Mouse (Mus musculus) embryo, embryonic 11 days (tissue): ENCODE results near the gene Jmjd6.

Experiments used
- DNase-seq: peaks from one replicate; pipeline ENCODE4 v3.0.0-alpha.2; 2015

The Jmjd6 gene

DNA sequence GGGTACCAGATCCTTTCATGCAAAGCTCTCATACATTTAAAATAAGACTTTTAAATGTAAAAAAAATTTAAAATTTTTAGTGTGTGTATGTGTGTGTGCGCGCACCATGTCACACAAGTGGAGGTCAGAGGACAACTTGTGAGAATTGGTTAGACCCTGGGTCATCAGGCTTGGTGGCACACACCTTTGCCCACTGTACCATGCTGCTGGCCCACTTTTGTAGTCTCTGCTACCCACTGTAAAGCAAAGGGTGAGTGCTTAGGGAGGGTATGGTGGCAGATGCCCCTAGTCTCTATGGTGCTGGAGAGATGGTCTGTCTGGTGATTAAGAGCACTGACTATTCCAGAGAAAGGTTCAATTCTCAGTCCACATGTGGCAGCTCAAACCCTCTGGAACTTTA is 20.0 kb downstream of the Jmjd6 start:
- no peak for DNase-seq

DNA sequence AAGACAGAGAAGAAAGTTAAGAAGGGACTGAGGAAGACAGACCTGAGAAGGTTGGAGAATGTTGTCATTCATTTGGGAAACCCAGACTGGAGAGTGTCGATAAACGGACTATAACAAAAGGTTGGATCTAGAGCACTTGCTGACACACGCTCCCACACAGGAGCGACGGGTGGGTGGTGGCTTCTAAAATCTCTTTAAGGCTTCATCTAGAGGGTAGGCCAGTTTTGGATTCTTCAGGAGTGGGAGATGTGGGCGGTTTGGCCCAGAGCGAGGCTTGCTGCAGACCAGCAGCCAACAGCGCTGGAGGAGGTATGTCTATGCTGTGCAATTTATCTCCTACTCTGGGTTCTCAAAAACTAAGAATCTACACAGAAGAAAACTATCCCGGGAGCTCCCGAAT is 20.6 kb downstream of the Jmjd6 start:
- no peak for DNase-seq

GRCm38 (mm10) chr11:116822215-116822614 is 21.0 kb downstream of the Jmjd6 start:
- DNase-seq = no peak

GRCm38 (mm10) chr11:116821057-116821940 is 21.9 kb downstream of the Jmjd6 start:
- DNase-seq = no peak

DNA sequence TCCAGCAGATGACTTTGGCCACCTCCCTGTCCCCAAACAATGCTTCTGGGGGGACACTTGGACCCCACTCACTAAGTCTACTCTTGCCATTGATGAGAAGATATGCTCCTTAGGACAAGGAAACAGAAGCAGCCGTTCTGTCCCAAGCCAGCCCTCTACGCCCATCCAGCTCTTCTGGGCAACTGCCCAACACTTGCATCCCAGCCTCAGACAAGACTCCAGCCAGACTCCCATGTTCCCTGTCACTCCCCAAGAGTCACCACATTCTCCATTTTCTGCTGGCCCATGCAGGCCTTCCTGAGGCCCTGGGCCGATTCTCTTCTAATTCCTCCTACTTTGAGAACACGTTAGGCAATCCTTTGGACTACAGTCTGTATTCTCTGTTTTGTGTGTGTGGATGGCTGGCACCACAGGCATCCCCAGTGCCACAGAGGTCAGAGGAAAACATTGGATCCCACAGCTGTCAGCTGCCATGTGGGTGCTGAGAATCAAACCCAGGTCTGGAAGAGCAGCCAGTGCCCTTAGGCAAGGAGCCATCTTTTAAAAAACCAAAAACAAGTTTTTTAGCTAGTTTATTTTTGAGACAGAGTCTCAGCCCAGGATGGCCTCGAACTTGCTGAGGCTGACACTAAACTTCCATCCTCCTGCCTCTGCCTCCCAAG is 23.2 kb downstream of the Jmjd6 start:
- DNase-seq = no peak

DNA sequence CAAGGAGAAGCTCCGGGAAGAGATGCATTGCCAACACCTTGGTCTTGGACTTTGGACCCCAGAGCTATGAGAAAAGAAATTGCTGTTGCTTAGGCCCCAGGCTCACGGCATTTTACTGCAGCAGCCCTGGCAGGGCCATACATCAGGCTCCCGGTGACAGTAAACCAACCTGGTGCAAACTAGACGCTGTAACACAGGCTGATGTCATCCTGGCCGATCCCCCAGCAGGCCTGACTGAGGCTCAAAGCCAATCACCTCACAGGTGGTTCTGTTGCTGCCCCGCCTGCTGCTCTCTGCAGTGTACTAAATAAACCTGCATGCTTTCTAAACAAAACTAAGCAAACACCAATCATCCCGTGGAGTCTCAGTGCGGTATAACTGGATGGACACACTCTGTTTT is 24.5 kb downstream of the Jmjd6 start:
- no peak for DNase-seq

DNA sequence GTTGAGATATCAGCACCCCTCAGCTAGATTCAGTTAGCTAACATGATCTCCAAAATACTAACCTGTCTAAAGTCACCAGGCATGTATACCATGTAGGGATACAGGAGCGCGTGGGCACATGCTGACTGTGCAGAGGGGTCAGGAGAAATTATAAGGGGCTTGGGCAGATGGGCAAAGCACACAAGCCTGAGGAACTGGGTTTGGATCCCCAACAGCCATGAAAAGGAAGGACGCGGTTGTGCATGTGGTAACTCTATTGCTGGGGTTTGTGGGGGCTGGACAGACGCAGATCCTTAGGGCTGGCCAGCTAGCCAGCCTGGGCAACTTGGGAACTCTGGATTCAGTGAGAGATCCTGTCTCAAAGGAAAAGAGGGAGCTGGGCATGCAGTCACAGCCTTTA is 25.7 kb downstream of the Jmjd6 start:
- no peak for DNase-seq

DNA sequence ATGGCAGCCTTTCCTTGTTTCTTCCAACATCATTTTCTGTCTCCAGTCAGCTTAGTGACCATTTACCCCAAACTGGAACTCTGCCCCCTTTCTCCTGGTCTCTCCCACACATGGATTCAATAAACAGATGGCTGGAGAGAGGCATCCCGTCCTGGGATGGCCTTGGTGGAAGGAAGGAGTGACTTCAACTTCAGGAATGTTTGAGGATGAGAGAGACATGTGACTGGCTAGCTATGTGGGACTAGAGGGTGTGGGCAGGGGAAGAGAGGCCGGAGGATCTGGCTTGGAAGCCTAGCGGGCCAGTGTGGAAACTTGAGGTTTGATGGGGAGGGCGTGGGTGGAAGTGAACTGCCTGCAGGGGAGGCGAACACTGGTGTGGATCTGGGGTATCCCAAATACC is 26.5 kb downstream of the Jmjd6 start:
- no peak for DNase-seq

GRCm38 (mm10) chr11:116814884-116815415 is 28.3 kb downstream of the Jmjd6 start:
- DNase-seq = no peak

- peak; percentile 83 for DNase-seq
These were observed 29.0 kb downstream of the Jmjd6 start for GRCm38 (mm10) chr11:116814076-116814883.

GRCm38 (mm10) chr11:116813610-116814009 is 29.6 kb downstream of the Jmjd6 start:
- no peak for DNase-seq

GRCm38 (mm10) chr11:116812793-116813529 is 30.3 kb downstream of the Jmjd6 start:
- DNase-seq = peak; percentile 80

GRCm38 (mm10) chr11:116810983-116811901 is 32.0 kb downstream of the Jmjd6 start:
- peak; percentile 91 for DNase-seq

DNA sequence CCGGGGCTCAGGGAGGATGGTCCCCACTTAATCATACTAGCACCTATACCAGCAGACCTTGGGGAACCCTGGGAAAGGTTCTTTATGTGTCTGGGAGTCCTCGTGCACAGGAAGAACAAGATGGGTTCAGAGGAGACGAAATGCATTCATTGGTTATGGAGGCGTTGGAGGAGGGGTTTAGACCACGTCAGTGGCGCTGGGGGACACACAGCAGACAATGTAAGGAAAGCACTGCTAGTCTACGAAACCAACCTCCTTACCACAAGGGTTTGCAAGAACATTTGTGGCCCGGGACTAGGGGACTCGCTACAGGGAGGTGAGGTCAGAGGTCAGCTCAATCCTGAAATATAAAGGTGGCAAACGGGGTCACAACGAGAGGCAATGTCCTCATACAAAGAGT is 32.7 kb downstream of the Jmjd6 start:
- DNase-seq = no peak

- no peak for DNase-seq
These were observed 33.7 kb downstream of the Jmjd6 start for GRCm38 (mm10) chr11:116809520-116809919.

DNA sequence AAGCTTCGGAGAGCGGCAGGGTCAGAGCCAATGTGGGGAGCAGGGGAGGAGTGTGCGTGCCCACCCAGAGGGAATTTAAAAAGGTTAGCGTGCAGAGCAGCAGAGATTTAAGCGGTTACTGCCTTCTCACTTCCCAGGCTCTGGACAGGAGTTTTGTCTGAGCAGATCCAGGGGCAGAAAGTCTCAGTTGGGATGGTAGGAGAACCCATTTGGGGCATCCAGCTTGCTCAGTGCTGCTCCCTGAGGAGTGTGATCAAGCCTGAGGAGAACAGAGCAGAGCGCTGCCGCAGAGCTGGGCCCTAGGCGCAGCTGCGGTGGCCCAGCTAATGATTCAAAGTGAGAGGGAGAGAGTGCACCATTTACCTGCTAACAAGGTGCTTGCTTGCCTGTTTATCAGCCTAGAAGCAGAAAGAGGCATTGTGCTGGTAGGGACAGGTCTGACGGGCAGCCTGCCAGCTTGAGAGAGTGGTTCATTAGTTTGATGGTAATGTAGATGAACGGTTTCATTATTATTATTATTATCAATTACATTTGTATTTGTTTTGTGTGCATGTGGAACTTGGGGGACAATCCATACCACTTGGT is 34.3 kb downstream of the Jmjd6 start:
- no peak for DNase-seq

DNA sequence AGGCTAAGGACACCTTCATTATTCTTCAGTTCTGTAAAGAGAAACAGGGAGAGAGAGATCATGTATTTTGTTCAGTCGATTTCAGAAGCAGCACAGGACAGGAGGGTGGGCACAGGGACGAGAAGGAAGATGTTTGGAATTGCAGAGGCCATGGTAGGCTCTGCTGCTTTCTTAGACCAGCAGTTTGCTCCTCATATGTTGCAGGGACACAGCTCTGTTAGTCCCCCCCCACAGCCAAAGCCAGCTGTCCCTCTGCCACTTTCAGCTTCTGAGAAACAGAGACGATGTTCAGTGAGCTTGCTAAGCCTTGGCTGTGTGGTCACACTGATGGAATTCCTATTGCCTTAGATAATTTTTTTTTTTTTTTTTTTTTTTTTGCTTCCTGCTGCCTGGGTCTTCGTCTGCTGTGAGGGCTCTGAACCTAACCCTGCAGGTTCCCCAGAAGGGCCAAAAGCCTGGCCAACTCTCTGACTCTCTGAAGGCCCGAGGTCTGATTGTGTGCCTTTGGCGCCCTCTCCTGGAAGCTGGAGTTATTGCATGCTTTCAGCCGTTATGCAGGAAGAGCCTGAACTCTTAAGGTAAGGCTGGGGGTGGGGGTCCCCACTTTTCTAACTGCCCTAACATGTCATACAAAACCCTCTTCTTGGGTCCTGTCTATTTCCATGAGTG is 35.2 kb downstream of the Jmjd6 start:
- DNase-seq = peak; percentile 89

GRCm38 (mm10) chr11:116807526-116807925 is 35.7 kb downstream of the Jmjd6 start:
- no peak for DNase-seq

DNA sequence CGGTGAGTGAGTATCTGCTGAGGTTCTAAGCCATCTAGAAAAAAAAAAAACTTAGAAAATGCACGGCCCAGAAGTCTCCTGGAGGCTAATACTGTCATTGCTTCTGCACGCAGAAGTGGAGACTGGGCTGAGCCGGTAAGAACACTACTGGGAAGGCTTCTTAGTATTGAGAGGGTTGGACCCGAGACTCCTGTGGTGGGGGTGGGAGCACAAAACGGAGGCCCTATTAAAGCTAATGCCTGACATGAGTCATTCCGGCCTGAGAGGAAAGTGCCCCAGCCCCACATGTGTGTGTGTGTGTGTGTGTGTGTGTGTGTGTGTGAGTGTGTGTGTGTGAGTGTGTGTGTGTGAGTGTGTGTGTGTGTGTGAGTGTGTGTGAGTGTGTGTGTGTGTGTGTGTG is 36.1 kb downstream of the Jmjd6 start:
- no peak for DNase-seq
